Mouse (Mus musculus) olfactory bulb, adult 2 months (tissue): ENCODE data around the gene Ano1.

Experiments used
- CTCF ChIP-seq: fragments of 200-500 bp; IDR thresholded peaks from 2 replicates; pipeline ENCODE4 v1.5.1; 2012; ENCODE audit warnings: low read depth, mild to moderate bottlenecking, low read length, moderate library complexity; ENCODE audit not compliant: insufficient read depth
- POLR2A ChIP-seq: fragments of 200-500 bp; IDR thresholded peaks from 2 replicates; pipeline ENCODE4 v1.6.1; 2012; ENCODE audit warnings: mild to moderate bottlenecking, low read depth, low read length, moderate library complexity; ENCODE audit not compliant: insufficient read depth

- TF ChIP-seq CTCF (no peak), POLR2A (no peak)
Observed at GRCm38 (mm10) chr7:144684467-144684866, 67.3 kb downstream of the Ano1 start.
